In genomic region chr14:9060058-9060457, GRCm38 (mm10) we compare ENCODE assay signal across 15 mouse cellular contexts.
DNase-seq lines count a peak whose midpoint lies in the region; ATAC-seq and TF ChIP-seq lines count a peak whose summit lies in the region.
"Had no signal": no experiment of that assay in that cellular context is flagged by ENCODE, and none has a peak within 500 bp of the region (broad histone marks: within the 10 kb centered on the region; RNA-seq: fewer than 3 reads in every experiment).

No protein-coding gene starts in this region.

- POLR2A ChIA-PET in Patski (lab: Charles Lee), result no interaction called here

- CTCF ChIA-PET in Patski (lab: Charles Lee), result no interaction called here

- no peak overlapping the region for H3K4me2 ChIP-seq in liver, embryonic 12.5 days
- H3K4me2 ChIP-seq in embryonic facial prominence, embryonic 14.5 days (ENCODE audit: low read depth, low read length), result no peak overlapping the region
- H3K4me2 ChIP-seq: forebrain, embryonic 15.5 days; limb, embryonic 15.5 days; lung, embryonic 15.5 days had no signal

- H3K9ac ChIP-seq in liver, embryonic 12.5 days, result no peak overlapping the region
- no peak overlapping the region for H3K9ac ChIP-seq in ES-Bruce4 (ENCODE audit: low read depth, poor library complexity, severe bottlenecking)
- H3K9ac ChIP-seq in embryonic facial prominence, embryonic 14.5 days (ENCODE audit: low read depth, low read length), result no peak overlapping the region
- H3K9ac ChIP-seq: forebrain, embryonic 15.5 days; limb, embryonic 15.5 days; lung, embryonic 15.5 days had no signal

- no peaks in the 10 kb centered on the region for H3K36me3 ChIP-seq in liver, embryonic 12.5 days
- H3K36me3 ChIP-seq in ES-Bruce4 (ENCODE audit: control insufficient read depth, insufficient read depth, low read length, poor library complexity, severe bottlenecking), result no peaks in the 10 kb centered on the region
- H3K36me3 ChIP-seq in embryonic facial prominence, embryonic 14.5 days (ENCODE audit: control insufficient read depth, insufficient read depth, low read length), result no peaks in the 10 kb centered on the region
- H3K36me3 ChIP-seq: forebrain, embryonic 15.5 days; limb, embryonic 15.5 days; lung, embryonic 15.5 days; midbrain, embryonic 10.5 days had no signal

- peak; percentile 7 for DNase-seq in liver
- no peak for DNase-seq in Patski (ENCODE audit: low read depth, low spot score)
- DNase-seq in embryonic facial prominence, embryonic 14.5 days (ENCODE audit: low spot score), result peak; percentile 4
- DNase-seq in spleen, postnatal 14 days (ENCODE audit: low spot score in 2 of 2), result no peak
- DNase-seq in heart, postnatal 4 days, result no peak
- DNase-seq: adrenal gland, postnatal 36 days; cerebellum, postnatal 36 days; gastrocnemius, postnatal 10 days; kidney, postnatal 10 days had no signal

- in situ Hi-C loops in Patski (cut with MboI; ENCODE audit: low pct_unique_long_range_greater_than_20kb), result no loop called here

- TF ChIP-seq EP300 in ES-Bruce4 (IDR thresholded peaks at IDR 0.05; ENCODE audit: insufficient read depth, low read depth, low read length), result no peak

- H3K27ac ChIP-seq in liver, embryonic 12.5 days, result no peak overlapping the region
- H3K27ac ChIP-seq in ES-Bruce4 (ENCODE audit: insufficient read depth, low read length), result no peak overlapping the region
- H3K27ac ChIP-seq in embryonic facial prominence, embryonic 14.5 days (replicated peaks; ENCODE audit: low read depth, low read length), result no peak overlapping the region
- H3K27ac ChIP-seq: forebrain, embryonic 15.5 days; limb, embryonic 15.5 days; lung, embryonic 15.5 days; midbrain, embryonic 10.5 days had no signal

- TF ChIP-seq CTCF in ES-Bruce4 (IDR thresholded peaks at IDR 0.05; ENCODE audit: low read depth, low read length), result peak; percentile 22
- TF ChIP-seq CTCF in Patski (IDR thresholded peaks at IDR 0.05), result peak; percentile 6

- H3K4me3 ChIP-seq in liver, embryonic 12.5 days, result no peak overlapping the region
- H3K4me3 ChIP-seq in ES-Bruce4 (ENCODE audit: low read depth, low read length), result no peak overlapping the region
- H3K4me3 ChIP-seq in embryonic facial prominence, embryonic 14.5 days (ENCODE audit: low read depth, low read length), result no peak overlapping the region
- H3K4me3 ChIP-seq: forebrain, embryonic 15.5 days; limb, embryonic 15.5 days; lung, embryonic 15.5 days; midbrain, embryonic 10.5 days had no signal

- no peak for TF ChIP-seq POLR2A in ES-Bruce4 (IDR thresholded peaks at IDR 0.05; ENCODE audit: insufficient read depth, low read length)

- WGBS in liver, embryonic 12.5 days (ENCODE audit: insufficient replicate concordance), result 48% methylated on average over 9 of the region's 9 CpGs
- WGBS in embryonic facial prominence, embryonic 14.5 days, result 57% methylated on average over 9 of the region's 9 CpGs

- no peaks in the 10 kb centered on the region for H3K9me3 ChIP-seq in liver, embryonic 12.5 days (replicated peaks)
- H3K9me3 ChIP-seq in ES-Bruce4 (replicated peaks; ENCODE audit: control insufficient read depth, insufficient read depth, low read length, poor library complexity, severe bottlenecking), result no peaks in the 10 kb centered on the region
- no peaks in the 10 kb centered on the region for H3K9me3 ChIP-seq in embryonic facial prominence, embryonic 14.5 days (ENCODE audit: control insufficient read depth, low read length)
- H3K9me3 ChIP-seq: forebrain, embryonic 15.5 days; limb, embryonic 15.5 days; lung, embryonic 15.5 days; midbrain, embryonic 10.5 days had no signal

- H3K27me3 ChIP-seq in liver, embryonic 12.5 days (replicated peaks), result no peaks in the 10 kb centered on the region
- H3K27me3 ChIP-seq in ES-Bruce4 (ENCODE audit: control insufficient read depth, insufficient read depth, low read length, poor library complexity, severe bottlenecking) (no peaks in the 10 kb centered on the region), Patski (no peaks in the 10 kb centered on the region)
- no peaks in the 10 kb centered on the region for H3K27me3 ChIP-seq in embryonic facial prominence, embryonic 14.5 days (replicated peaks; ENCODE audit: control insufficient read depth, insufficient read depth, low read length)
- H3K27me3 ChIP-seq: forebrain, embryonic 15.5 days; limb, embryonic 15.5 days; lung, embryonic 15.5 days had no signal

- ATAC-seq in liver, embryonic 12.5 days, result no peak
- no peak for ATAC-seq in Patski
- no peak for ATAC-seq in embryonic facial prominence, embryonic 14.5 days (ENCODE audit: low read depth)
- ATAC-seq: forebrain, embryonic 15.5 days had no signal

- no peaks in the 10 kb centered on the region for H3K4me1 ChIP-seq in liver, embryonic 12.5 days
- H3K4me1 ChIP-seq in ES-Bruce4 (ENCODE audit: control insufficient read depth, insufficient read depth, low read length), result no peaks in the 10 kb centered on the region
- no peaks in the 10 kb centered on the region for H3K4me1 ChIP-seq in embryonic facial prominence, embryonic 14.5 days (ENCODE audit: control insufficient read depth, insufficient read depth, low read length)
- H3K4me1 ChIP-seq: forebrain, embryonic 15.5 days; limb, embryonic 15.5 days; midbrain, embryonic 10.5 days had no signal

Comparison
In these comparisons a context has a peak if more than half of its experiments do, and no peak if none do; other contexts are left out.
1. DNase-seq: peak in liver (single experiment) and embryonic facial prominence, embryonic 14.5 days (single experiment); none in Patski (single experiment), spleen, postnatal 14 days (0 of 2) and heart, postnatal 4 days (single experiment).